Mouse (Mus musculus): Measurements from ENCODE around the gene Egflam. TPM values are rescaled to one million over a fixed set of nuclear protein-coding genes. Genes with fewer than 3 reads are reported as not detected.

Egflam gene
- polyA plus RNA-seq, 1 experiment from 2014 or later = 9.2 TPM

DNA sequence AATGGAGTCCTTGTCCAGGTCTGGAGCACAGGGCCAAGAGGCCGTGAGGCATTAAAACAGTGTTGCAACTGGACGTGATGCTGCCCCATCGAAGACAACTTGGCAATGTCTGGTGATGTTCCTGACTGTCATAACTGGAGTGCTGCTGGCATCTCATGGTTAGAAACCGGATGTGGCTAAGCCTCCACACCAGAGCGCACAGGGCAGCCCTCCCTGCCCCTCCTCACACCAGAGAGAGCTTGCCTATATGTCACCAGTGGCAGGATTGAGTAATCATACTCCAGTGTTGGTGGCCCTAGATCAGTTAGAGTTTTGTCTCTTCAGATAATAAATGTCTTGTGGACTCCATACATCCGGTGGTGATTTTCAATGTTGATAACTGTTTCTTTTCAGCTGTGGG, 210.5 kb downstream of the Egflam start:
- Histone ChIP-seq H3K27me3 (ENCODE audit: low read depth, poor library complexity, severe bottlenecking) (no peaks in the 10 kb centered on the region), H3K4me1 (peaks cover 7% of the 10 kb centered on the region), H3K9me3 (replicated peaks) (no peaks in the 10 kb centered on the region), H3K4me3 (no peak overlapping the region), H3K27ac (replicated peaks) (no peak overlapping the region), H3K36me3 (peaks cover 67% of the 10 kb centered on the region)
- DNase-seq (ENCODE audit: low spot score) = no peak
- WGBS = 91% methylated on average over 6 of the region's 6 CpGs

GRCm38 (mm10) chr15:7180576-7180975, 217.6 kb downstream of the Egflam start:
- H3K36me3 ChIP-seq = peaks cover 49% of the 10 kb centered on the region
- no peaks in the 10 kb centered on the region for H3K9me3 ChIP-seq (replicated peaks)
- peaks cover 11% of the 10 kb centered on the region for H3K4me1 ChIP-seq
- no peak for DNase-seq (ENCODE audit: low spot score)
- no peak overlapping the region for H3K27ac ChIP-seq (replicated peaks)
- no peak overlapping the region for H3K4me3 ChIP-seq
- H3K27me3 ChIP-seq (ENCODE audit: low read depth, poor library complexity, severe bottlenecking) = no peaks in the 10 kb centered on the region
- 58% methylated on average over 6 of the region's 6 CpGs for WGBS

GRCm38 (mm10) chr15:7173776-7174175, 224.4 kb downstream of the Egflam start:
- Histone ChIP-seq H3K4me3 (no peak overlapping the region), H3K4me1 (no peaks in the 10 kb centered on the region), H3K36me3 (peaks cover 15% of the 10 kb centered on the region; the same call in 1 of the 2 replicates), H3K9me3 (replicated peaks) (no peaks in the 10 kb centered on the region), H3K27me3 (ENCODE audit: low read depth, poor library complexity, severe bottlenecking) (no peaks in the 10 kb centered on the region), H3K27ac (replicated peaks) (no peak overlapping the region)
- 91% methylated on average over 8 of the region's 8 CpGs for WGBS
- no peak for DNase-seq (ENCODE audit: low spot score)

GRCm38 (mm10) chr15:7173346-7173745, 224.8 kb downstream of the Egflam start:
- no peaks in the 10 kb centered on the region for H3K9me3 ChIP-seq (replicated peaks)
- 94% methylated on average over 7 of the region's 7 CpGs for WGBS
- peaks cover 15% of the 10 kb centered on the region; the same call in 1 of the 2 replicates for H3K36me3 ChIP-seq
- no peaks in the 10 kb centered on the region for H3K27me3 ChIP-seq (ENCODE audit: low read depth, poor library complexity, severe bottlenecking)
- peaks cover 2% of the 10 kb centered on the region for H3K4me1 ChIP-seq
- H3K27ac ChIP-seq (replicated peaks) = no peak overlapping the region
- no peak overlapping the region for H3K4me3 ChIP-seq
- no peak for DNase-seq (ENCODE audit: low spot score)

- 89% methylated on average over 2 of the region's 2 CpGs for WGBS
- H3K36me3 ChIP-seq = peaks cover 12% of the 10 kb centered on the region; the same call in 1 of the 2 replicates
- DNase-seq (ENCODE audit: low spot score) = no peak
- no peaks in the 10 kb centered on the region for H3K9me3 ChIP-seq (replicated peaks)
- peaks cover 7% of the 10 kb centered on the region for H3K4me1 ChIP-seq
- H3K27ac ChIP-seq (replicated peaks) = no peak overlapping the region
- no peaks in the 10 kb centered on the region for H3K27me3 ChIP-seq (ENCODE audit: low read depth, poor library complexity, severe bottlenecking)
- no peak overlapping the region for H3K4me3 ChIP-seq
Measured at GRCm38 (mm10) chr15:7172875-7173274, 225.3 kb downstream of the Egflam start.

- peak; percentile 33 for DNase-seq (ENCODE audit: low spot score)
- peaks cover 18% of the 10 kb centered on the region for H3K36me3 ChIP-seq
- 0 out of 2 replicates have a peak overlapping the region, but pooled peaks have one; percentile 15 for H3K27ac ChIP-seq (replicated peaks)
Measured at GRCm38 (mm10) chr15:7167906-7168532, 230.2 kb downstream of the Egflam start.

GRCm38 (mm10) chr15:7167238-7167905, 230.8 kb downstream of the Egflam start:
- WGBS = 87% methylated on average over 10 of the region's 10 CpGs
- H3K9me3 ChIP-seq (replicated peaks) = no peaks in the 10 kb centered on the region
- no peak overlapping the region for H3K4me3 ChIP-seq
- DNase-seq (ENCODE audit: low spot score) = no peak
- no peaks in the 10 kb centered on the region for H3K27me3 ChIP-seq (ENCODE audit: low read depth, poor library complexity, severe bottlenecking)
- peaks cover 32% of the 10 kb centered on the region for H3K4me1 ChIP-seq
- H3K27ac ChIP-seq (replicated peaks) = peak overlapping the region; percentile 15; the same call in 1 of the 2 replicates
- peaks cover 16% of the 10 kb centered on the region for H3K36me3 ChIP-seq

More at GRCm38 (mm10) chr15:7167906-7168532, 230.2 kb downstream of the Egflam start:
- Histone ChIP-seq H3K4me1 (peaks cover 32% of the 10 kb centered on the region), H3K4me3 (no peak overlapping the region), H3K27me3 (ENCODE audit: low read depth, poor library complexity, severe bottlenecking) (no peaks in the 10 kb centered on the region), H3K9me3 (replicated peaks) (no peaks in the 10 kb centered on the region)
- 53% methylated on average over 11 of the region's 11 CpGs for WGBS

DNA sequence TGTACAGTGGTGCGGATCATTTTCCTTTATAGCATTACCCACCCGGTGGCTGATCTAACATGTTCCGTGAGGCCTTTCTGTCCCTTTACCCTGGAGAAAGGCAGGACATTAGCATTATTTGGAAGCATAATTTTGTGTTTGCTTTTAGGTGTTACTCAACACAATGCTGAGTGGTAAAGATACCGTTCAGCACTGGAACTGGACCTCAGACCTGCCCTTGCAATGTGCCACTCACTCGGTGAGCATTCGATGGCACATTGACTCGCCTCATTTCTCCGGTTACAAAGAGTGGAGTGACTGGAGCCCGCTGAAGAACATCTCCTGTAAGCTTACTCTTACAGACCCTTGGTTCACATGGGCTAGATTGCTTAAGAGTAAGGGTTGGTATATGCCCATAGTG, 231.5 kb downstream of the Egflam start:
- no peak overlapping the region for H3K4me3 ChIP-seq
- peaks cover 16% of the 10 kb centered on the region for H3K36me3 ChIP-seq
- no peaks in the 10 kb centered on the region for H3K27me3 ChIP-seq (ENCODE audit: low read depth, poor library complexity, severe bottlenecking)
- WGBS = 96% methylated on average over 9 of the region's 9 CpGs
- H3K9me3 ChIP-seq (replicated peaks) = no peaks in the 10 kb centered on the region
- no peak overlapping the region for H3K27ac ChIP-seq (replicated peaks)
- no peak for DNase-seq (ENCODE audit: low spot score)
- peaks cover 32% of the 10 kb centered on the region for H3K4me1 ChIP-seq

GRCm38 (mm10) chr15:7163851-7164250, 234.3 kb downstream of the Egflam start:
- no peak for DNase-seq (ENCODE audit: low spot score)
- peaks cover 32% of the 10 kb centered on the region for H3K4me1 ChIP-seq
- no peaks in the 10 kb centered on the region for H3K9me3 ChIP-seq (replicated peaks)
- H3K4me3 ChIP-seq = no peak overlapping the region
- no peak overlapping the region for H3K27ac ChIP-seq (replicated peaks)
- no peaks in the 10 kb centered on the region for H3K27me3 ChIP-seq (ENCODE audit: low read depth, poor library complexity, severe bottlenecking)
- WGBS = 88% methylated on average over 6 of the region's 6 CpGs
- peaks cover 34% of the 10 kb centered on the region for H3K36me3 ChIP-seq

DNA sequence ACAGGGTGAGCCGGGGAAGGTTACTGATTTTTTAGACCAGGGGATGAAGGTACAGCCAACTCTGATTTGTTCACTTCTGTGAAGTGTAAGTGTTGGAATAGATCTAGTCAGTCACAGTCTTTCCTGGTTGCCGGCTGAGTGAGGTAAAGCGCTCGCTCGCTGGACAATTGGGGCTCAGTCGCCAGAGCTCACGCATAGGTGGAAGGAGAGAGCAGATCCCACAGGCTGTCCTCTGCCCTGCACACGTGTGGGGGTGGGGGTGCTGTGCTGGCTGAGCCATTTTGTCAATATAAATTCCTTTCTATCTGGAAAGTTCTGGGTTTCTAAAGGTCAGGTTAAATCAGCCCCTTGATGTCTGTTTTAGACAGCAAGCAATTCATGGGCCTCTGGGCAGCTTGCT, 237.9 kb downstream of the Egflam start:
- H3K27me3 ChIP-seq (ENCODE audit: low read depth, poor library complexity, severe bottlenecking) = no peaks in the 10 kb centered on the region
- 94% methylated on average over 8 of the region's 8 CpGs for WGBS
- H3K9me3 ChIP-seq (replicated peaks) = no peaks in the 10 kb centered on the region
- no peak overlapping the region for H3K27ac ChIP-seq (replicated peaks)
- DNase-seq (ENCODE audit: low spot score) = no peak
- H3K4me3 ChIP-seq = no peak overlapping the region
- peaks cover 36% of the 10 kb centered on the region for H3K36me3 ChIP-seq
- H3K4me1 ChIP-seq = no peaks in the 10 kb centered on the region

DNA sequence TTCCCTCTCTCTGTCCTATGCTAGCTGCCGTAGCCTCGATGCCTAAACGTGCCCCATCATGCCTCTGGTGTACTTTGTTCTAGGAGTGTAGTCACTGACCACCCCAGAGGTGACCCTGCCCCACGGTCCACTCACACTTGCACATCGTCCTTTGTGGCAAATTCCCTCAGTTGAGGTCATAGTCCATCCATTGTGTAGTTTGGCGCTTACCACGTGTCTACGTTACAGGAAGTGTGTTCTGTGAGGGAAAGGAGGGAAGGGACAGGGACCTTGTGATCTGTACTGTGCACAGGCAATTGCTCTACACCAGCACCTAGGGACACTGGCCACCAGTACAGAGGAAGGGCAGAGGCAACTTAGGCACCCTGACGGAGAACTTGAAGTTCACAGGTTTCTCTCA, 238.3 kb downstream of the Egflam start:
- Histone ChIP-seq H3K27me3 (ENCODE audit: low read depth, poor library complexity, severe bottlenecking) (no peaks in the 10 kb centered on the region), H3K4me1 (no peaks in the 10 kb centered on the region), H3K27ac (replicated peaks) (no peak overlapping the region), H3K36me3 (peaks cover 33% of the 10 kb centered on the region), H3K4me3 (no peak overlapping the region), H3K9me3 (replicated peaks) (no peaks in the 10 kb centered on the region)
- no peak for DNase-seq (ENCODE audit: low spot score)
- WGBS = 93% methylated on average over 9 of the region's 9 CpGs

DNA sequence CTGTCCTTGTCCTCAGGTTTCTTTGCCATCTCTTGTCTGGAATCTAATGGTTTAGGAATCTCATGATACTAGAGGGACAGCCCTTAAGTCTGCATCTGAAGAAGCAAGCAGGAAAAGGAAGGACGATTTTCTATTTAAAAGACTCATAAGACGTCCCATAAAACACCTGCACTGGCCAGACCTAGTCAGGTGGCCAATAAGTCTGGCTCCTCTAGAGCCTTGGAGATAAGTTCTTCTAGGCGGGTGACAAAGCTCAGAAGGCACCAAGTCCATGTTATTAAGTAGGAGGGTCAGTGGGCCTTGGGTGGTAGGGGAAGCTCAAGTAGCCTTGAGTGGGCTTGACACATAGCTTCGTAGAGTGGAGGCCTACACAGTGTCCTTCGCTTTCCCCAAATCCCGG, 240.5 kb downstream of the Egflam start:
- no peak overlapping the region for H3K4me3 ChIP-seq
- H3K9me3 ChIP-seq (replicated peaks) = no peaks in the 10 kb centered on the region
- H3K4me1 ChIP-seq = no peaks in the 10 kb centered on the region
- H3K36me3 ChIP-seq = peaks cover 33% of the 10 kb centered on the region
- WGBS = 93% methylated on average over 6 of the region's 6 CpGs
- no peaks in the 10 kb centered on the region for H3K27me3 ChIP-seq (ENCODE audit: low read depth, poor library complexity, severe bottlenecking)
- no peak for DNase-seq (ENCODE audit: low spot score)
- H3K27ac ChIP-seq (replicated peaks) = no peak overlapping the region

Measured in midbrain, embryonic 10.5 days (tissue).